17 mouse cellular contexts compared by ENCODE assay signal in genomic region chr12:25272752-25273125, GRCm38 (mm10).
DNase-seq lines count a peak whose midpoint lies in the region; ATAC-seq and TF ChIP-seq lines count a peak whose summit lies in the region.
"Had no signal": no experiment of that assay in that cellular context is flagged by ENCODE, and none has a peak within 500 bp of the region (broad histone marks: within the 10 kb centered on the region; RNA-seq: fewer than 3 reads in every experiment).

No protein-coding gene starts in this region.

- DNase-seq in kidney, adult 2 months: no peak
- DNase-seq in testis, postnatal 10 days (ENCODE audit: low spot score): peak; percentile 17
- DNase-seq in testis, postnatal 14 days (ENCODE audit: low spot score): no peak
- DNase-seq in spleen, postnatal 4 days (ENCODE audit: low spot score in 2 of 2): no peak
- DNase-seq in cerebellum, adult 2 months: no peak
- DNase-seq: cerebellum, adult 9-11 months; layer of hippocampus, adult 9-11 months; lung, adult 18-20 months; retina, postnatal 1 day; thymus, postnatal 14 days had no signal

- no peak overlapping the region for H3K9ac ChIP-seq in kidney, embryonic 15.5 days
- no peak overlapping the region for H3K9ac ChIP-seq in intestine, postnatal 0 days (ENCODE audit: low read depth, low read length)
- H3K9ac ChIP-seq: forebrain, embryonic 15.5 days; heart, embryonic 15.5 days; hindbrain, embryonic 12.5 days; midbrain, embryonic 12.5 days had no signal

- H3K9me3 ChIP-seq in kidney, embryonic 15.5 days (replicated peaks): no peaks in the 10 kb centered on the region
- no peaks in the 10 kb centered on the region for H3K9me3 ChIP-seq in intestine, postnatal 0 days (ENCODE audit: control insufficient read depth)
- H3K9me3 ChIP-seq: embryonic facial prominence, embryonic 10.5 days; forebrain, embryonic 15.5 days; heart, embryonic 15.5 days; hindbrain, embryonic 12.5 days; midbrain, embryonic 12.5 days had no signal

- no peak overlapping the region for H3K4me3 ChIP-seq in kidney, embryonic 15.5 days (replicated peaks)
- no peak overlapping the region for H3K4me3 ChIP-seq in kidney, adult 2 months (ENCODE audit: insufficient read depth, low read depth, low read length)
- H3K4me3 ChIP-seq in intestine, postnatal 0 days (ENCODE audit: low read depth, low read length): no peak overlapping the region
- no peak overlapping the region for H3K4me3 ChIP-seq in cerebellum, adult 2 months (replicated peaks; ENCODE audit: insufficient read depth, low read depth, low read length)
- H3K4me3 ChIP-seq: embryonic facial prominence, embryonic 10.5 days; forebrain, embryonic 15.5 days; heart, embryonic 15.5 days; hindbrain, embryonic 12.5 days; midbrain, embryonic 12.5 days had no signal

- no peak for TF ChIP-seq POLR2A in kidney, adult 2 months (IDR thresholded peaks at IDR 0.05; ENCODE audit: low read depth, low read length)
- TF ChIP-seq POLR2A in cerebellum, adult 2 months (IDR thresholded peaks at IDR 0.05; ENCODE audit: borderline replicate concordance, insufficient read depth, low read length): no peak

- H3K4me1 ChIP-seq in kidney, embryonic 15.5 days: peaks cover 49% of the 10 kb centered on the region
- H3K4me1 ChIP-seq in kidney, adult 2 months (ENCODE audit: control insufficient read depth, insufficient read depth, low read length): 0 out of 2 replicates have a peak, but pooled peaks cover 3% of the 10 kb centered on the region
- 0 out of 2 replicates have a peak, but pooled peaks cover 5% of the 10 kb centered on the region for H3K4me1 ChIP-seq in intestine, postnatal 0 days (replicated peaks; ENCODE audit: control insufficient read depth, insufficient read depth, low read length)
- H3K4me1 ChIP-seq in cerebellum, adult 2 months (ENCODE audit: control insufficient read depth, insufficient read depth, low read length): no peaks in the 10 kb centered on the region
- H3K4me1 ChIP-seq: midbrain, embryonic 12.5 days had no signal

- no peak for TF ChIP-seq CTCF in kidney, adult 2 months (conservative IDR thresholded peaks at IDR 0.05; ENCODE audit: insufficient read depth, insufficient read length, low read depth, low read length)
- no peak for TF ChIP-seq CTCF in intestine, postnatal 0 days (IDR thresholded peaks at IDR 0.05; ENCODE audit: low read depth)
- no peak for TF ChIP-seq CTCF in cerebellum, adult 2 months (IDR thresholded peaks at IDR 0.05; ENCODE audit: borderline replicate concordance, insufficient read depth, low read depth, low read length)

- ATAC-seq in kidney, embryonic 15.5 days (replicated peaks; ENCODE audit: low FRiP score): peak; percentile 69
- ATAC-seq in intestine, postnatal 0 days: 0 out of 2 replicates have a peak, but pooled peaks have one; percentile 20
- ATAC-seq: forebrain, embryonic 15.5 days had no signal

- no peaks in the 10 kb centered on the region for H3K27me3 ChIP-seq in kidney, embryonic 15.5 days
- no peaks in the 10 kb centered on the region for H3K27me3 ChIP-seq in kidney, adult 2 months (replicated peaks; ENCODE audit: control insufficient read depth, insufficient read depth, low read length)
- no peaks in the 10 kb centered on the region for H3K27me3 ChIP-seq in intestine, postnatal 0 days (replicated peaks; ENCODE audit: control insufficient read depth, insufficient read depth, low read length)
- H3K27me3 ChIP-seq in cerebellum, adult 2 months (ENCODE audit: control insufficient read depth, insufficient read depth, low read length): no peaks in the 10 kb centered on the region
- H3K27me3 ChIP-seq: forebrain, embryonic 15.5 days; heart, embryonic 15.5 days; hindbrain, embryonic 12.5 days had no signal

- 8% methylated on average over 3 of the region's 3 CpGs for WGBS in kidney, embryonic 15.5 days
- 57% methylated on average over 3 of the region's 3 CpGs for WGBS in kidney, adult 2 months
- 28% methylated on average over 3 of the region's 3 CpGs for WGBS in intestine, postnatal 0 days
- WGBS in cerebellum, adult 2 months: 89% methylated on average over 3 of the region's 3 CpGs

- H3K4me2 ChIP-seq in kidney, embryonic 15.5 days: peak overlapping the region; percentile 27; the same call in 1 of the 2 replicates
- H3K4me2 ChIP-seq in intestine, postnatal 0 days (replicated peaks; ENCODE audit: low read depth): no peak overlapping the region
- H3K4me2 ChIP-seq: forebrain, embryonic 15.5 days; heart, embryonic 15.5 days; hindbrain, embryonic 12.5 days; midbrain, embryonic 12.5 days had no signal

- peak overlapping the region; percentile 64 for H3K27ac ChIP-seq in kidney, embryonic 15.5 days
- no peak overlapping the region for H3K27ac ChIP-seq in kidney, adult 2 months (ENCODE audit: insufficient read depth, low read depth, low read length)
- H3K27ac ChIP-seq in intestine, postnatal 0 days (ENCODE audit: low read depth, low read length): no peak overlapping the region
- no peak overlapping the region for H3K27ac ChIP-seq in cerebellum, adult 2 months (ENCODE audit: insufficient read depth, low read length)
- H3K27ac ChIP-seq: embryonic facial prominence, embryonic 10.5 days; forebrain, embryonic 15.5 days; heart, embryonic 15.5 days; midbrain, embryonic 12.5 days had no signal

- H3K36me3 ChIP-seq in kidney, embryonic 15.5 days: no peaks in the 10 kb centered on the region
- no peaks in the 10 kb centered on the region for H3K36me3 ChIP-seq in kidney, adult 2 months (ENCODE audit: control insufficient read depth, insufficient read depth, low read length)
- no peaks in the 10 kb centered on the region for H3K36me3 ChIP-seq in intestine, postnatal 0 days (ENCODE audit: control insufficient read depth, insufficient read depth)
- H3K36me3 ChIP-seq: embryonic facial prominence, embryonic 10.5 days; forebrain, embryonic 15.5 days; heart, embryonic 15.5 days; hindbrain, embryonic 12.5 days; midbrain, embryonic 12.5 days had no signal
